Mouse (Mus musculus): ENCODE measurements around the gene Ribc2. TPM values are rescaled to one million over a fixed set of nuclear protein-coding genes. Genes with fewer than 3 reads are reported as not detected.
A peak's percentile ranks its signal among the peaks of the same experiment; 100 is the strongest.

Gene Ribc2
- polyA plus RNA-seq, 1 experiment from 2014 or later: not detected

DNA sequence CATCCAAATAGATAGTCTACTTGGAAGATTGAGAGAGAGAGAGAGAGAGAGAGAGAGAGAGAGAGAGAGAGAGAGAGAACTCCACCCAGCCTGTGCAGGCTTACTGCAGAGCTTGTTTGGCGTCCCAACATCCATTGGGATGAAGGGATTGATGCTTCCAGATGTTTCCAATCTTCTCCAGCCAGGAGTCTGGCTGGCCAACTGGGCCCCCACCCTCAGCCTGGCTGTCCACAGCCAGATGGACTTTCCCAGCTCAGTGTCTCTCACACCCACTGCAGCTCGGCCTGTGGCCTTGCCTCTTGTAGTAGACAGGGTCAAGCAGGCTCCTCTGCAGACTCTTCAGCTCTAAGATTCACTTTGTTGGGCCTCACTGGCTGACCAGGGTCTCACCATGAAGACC lies 40.2 kb downstream of the Ribc2 start:
- H3K36me3 ChIP-seq (ENCODE audit: control insufficient read depth, insufficient read depth, low read length): no peaks in the 10 kb centered on the region
- no peaks in the 10 kb centered on the region for H3K27me3 ChIP-seq (ENCODE audit: control insufficient read depth, insufficient read depth, low read length)
- 40% methylated on average over 2 of the region's 2 CpGs for WGBS
- ATAC-seq (ENCODE audit: low FRiP score, low TSS enrichment) (peak; percentile 77), DNase-seq (ENCODE audit: low spot score) (no peak)
- peak overlapping the region; percentile 18 for H3K27ac ChIP-seq (replicated peaks)
- no peak overlapping the region for H3K4me3 ChIP-seq (ENCODE audit: low read depth, low read length)
- TF ChIP-seq CTCF (IDR thresholded peaks at IDR 0.05; ENCODE audit: low read depth) (no peak), EP300 (optimal IDR thresholded peaks at IDR 0.05) (no peak)
- H3K4me1 ChIP-seq (replicated peaks; ENCODE audit: control insufficient read depth, insufficient read depth): no peaks in the 10 kb centered on the region
- no peaks in the 10 kb centered on the region for H3K9me3 ChIP-seq (ENCODE audit: control insufficient read depth, low read length)
- H3K9ac ChIP-seq (ENCODE audit: low read length): no peak overlapping the region
- no peak overlapping the region for H3K4me2 ChIP-seq (replicated peaks; ENCODE audit: low read depth)

DNA sequence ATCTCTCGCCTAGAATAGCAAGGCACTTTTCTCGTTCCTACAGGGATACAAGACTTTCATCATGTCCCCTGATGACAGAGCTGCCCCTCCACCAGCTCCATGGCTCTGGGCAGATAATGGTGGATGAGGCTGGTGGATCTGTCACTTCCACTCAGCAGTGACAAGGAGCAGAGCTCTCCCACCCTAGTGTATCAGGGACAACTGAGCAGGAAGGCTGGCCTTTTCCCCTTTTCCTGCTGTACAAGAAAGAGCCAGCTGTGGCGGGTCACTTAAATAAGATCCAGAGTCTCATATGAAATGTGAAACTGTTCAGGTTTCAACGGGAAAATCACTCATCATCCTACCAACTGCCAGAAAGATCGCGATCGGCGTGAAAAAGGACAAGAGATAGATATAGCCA lies 41.5 kb downstream of the Ribc2 start:
- DNase-seq (ENCODE audit: low spot score): no peak
- Histone ChIP-seq H3K4me3 (ENCODE audit: low read depth, low read length) (no peak overlapping the region), H3K27ac (replicated peaks) (0 out of 2 replicates have a peak overlapping the region, but pooled peaks have one; percentile 35), H3K4me1 (replicated peaks; ENCODE audit: control insufficient read depth, insufficient read depth) (no peaks in the 10 kb centered on the region), H3K9ac (ENCODE audit: low read length) (no peak overlapping the region), H3K36me3 (ENCODE audit: control insufficient read depth, insufficient read depth, low read length) (no peaks in the 10 kb centered on the region), H3K27me3 (ENCODE audit: control insufficient read depth, insufficient read depth, low read length) (no peaks in the 10 kb centered on the region), H3K4me2 (replicated peaks; ENCODE audit: low read depth) (no peak overlapping the region), H3K9me3 (ENCODE audit: control insufficient read depth, low read length) (no peaks in the 10 kb centered on the region)
- no peak for TF ChIP-seq EP300 (optimal IDR thresholded peaks at IDR 0.05)
- no peak for TF ChIP-seq CTCF (IDR thresholded peaks at IDR 0.05; ENCODE audit: low read depth)
- WGBS: 64% methylated on average over 8 of the region's 8 CpGs
- ATAC-seq (ENCODE audit: low FRiP score, low TSS enrichment): no peak

DNA sequence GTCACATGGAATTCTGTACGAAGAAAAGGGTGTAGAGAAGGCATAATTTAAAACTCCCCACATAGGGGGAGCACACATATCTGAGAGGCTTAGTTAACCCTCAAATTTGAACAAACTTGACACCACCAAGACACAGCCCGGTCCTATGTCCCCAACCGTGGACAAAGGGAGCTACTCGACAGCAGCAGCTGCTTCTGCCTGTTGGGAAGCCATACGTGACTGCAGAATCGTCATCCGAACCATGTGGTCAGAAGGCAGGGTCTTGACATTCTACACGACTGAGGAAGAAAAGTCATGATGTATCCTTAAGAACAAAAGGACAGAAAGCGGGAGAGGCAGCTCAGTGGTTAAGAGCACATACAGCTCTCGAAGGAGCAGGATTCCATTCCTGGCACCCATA lies 42.2 kb downstream of the Ribc2 start:
- TF ChIP-seq CTCF (IDR thresholded peaks at IDR 0.05; ENCODE audit: low read depth): no peak
- TF ChIP-seq EP300 (optimal IDR thresholded peaks at IDR 0.05): no peak
- DNase-seq (ENCODE audit: low spot score): no peak
- H3K4me2 ChIP-seq (replicated peaks; ENCODE audit: low read depth): no peak overlapping the region
- no peaks in the 10 kb centered on the region for H3K36me3 ChIP-seq (ENCODE audit: control insufficient read depth, insufficient read depth, low read length)
- no peaks in the 10 kb centered on the region for H3K9me3 ChIP-seq (ENCODE audit: control insufficient read depth, low read length)
- 51% methylated on average over 10 of the region's 10 CpGs for whole genome bisulfite sequencing
- H3K4me1 ChIP-seq (replicated peaks; ENCODE audit: control insufficient read depth, insufficient read depth): no peaks in the 10 kb centered on the region
- H3K4me3 ChIP-seq (ENCODE audit: low read depth, low read length): no peak overlapping the region
- H3K9ac ChIP-seq (ENCODE audit: low read length): no peak overlapping the region
- no peak overlapping the region for H3K27ac ChIP-seq (replicated peaks)
- ATAC-seq (ENCODE audit: low FRiP score, low TSS enrichment): no peak
- H3K27me3 ChIP-seq (ENCODE audit: control insufficient read depth, insufficient read depth, low read length): no peaks in the 10 kb centered on the region

GRCm38 (mm10) chr15:85177576-85177975 lies 45.7 kb downstream of the Ribc2 start:
- ATAC-seq (ENCODE audit: low FRiP score, low TSS enrichment) (no peak), DNase-seq (ENCODE audit: low spot score) (peak; percentile 41)
- Histone ChIP-seq H3K9ac (ENCODE audit: low read length) (no peak overlapping the region), H3K27ac (replicated peaks) (no peak overlapping the region), H3K4me3 (ENCODE audit: low read depth, low read length) (no peak overlapping the region), H3K9me3 (ENCODE audit: control insufficient read depth, low read length) (no peaks in the 10 kb centered on the region), H3K27me3 (ENCODE audit: control insufficient read depth, insufficient read depth, low read length) (no peaks in the 10 kb centered on the region), H3K4me2 (replicated peaks; ENCODE audit: low read depth) (no peak overlapping the region), H3K4me1 (replicated peaks; ENCODE audit: control insufficient read depth, insufficient read depth) (no peaks in the 10 kb centered on the region), H3K36me3 (ENCODE audit: control insufficient read depth, insufficient read depth, low read length) (no peaks in the 10 kb centered on the region)
- WGBS: 57% methylated on average over 8 of the region's 8 CpGs
- no peak for TF ChIP-seq EP300 (optimal IDR thresholded peaks at IDR 0.05)
- TF ChIP-seq CTCF (IDR thresholded peaks at IDR 0.05; ENCODE audit: low read depth): no peak

GRCm38 (mm10) chr15:85178172-85178571 lies 46.3 kb downstream of the Ribc2 start:
- H3K27me3 ChIP-seq (ENCODE audit: control insufficient read depth, insufficient read depth, low read length): no peaks in the 10 kb centered on the region
- H3K9ac ChIP-seq (ENCODE audit: low read length): no peak overlapping the region
- no peaks in the 10 kb centered on the region for H3K36me3 ChIP-seq (ENCODE audit: control insufficient read depth, insufficient read depth, low read length)
- H3K4me2 ChIP-seq (replicated peaks; ENCODE audit: low read depth): no peak overlapping the region
- no peak for TF ChIP-seq CTCF (IDR thresholded peaks at IDR 0.05; ENCODE audit: low read depth)
- no peak for TF ChIP-seq EP300 (optimal IDR thresholded peaks at IDR 0.05)
- no peaks in the 10 kb centered on the region for H3K9me3 ChIP-seq (ENCODE audit: control insufficient read depth, low read length)
- no peaks in the 10 kb centered on the region for H3K4me1 ChIP-seq (replicated peaks; ENCODE audit: control insufficient read depth, insufficient read depth)
- 55% methylated on average over 6 of the region's 6 CpGs for WGBS
- H3K4me3 ChIP-seq (ENCODE audit: low read depth, low read length): no peak overlapping the region
- DNase-seq (ENCODE audit: low spot score) (no peak), ATAC-seq (ENCODE audit: low FRiP score, low TSS enrichment) (no peak)
- H3K27ac ChIP-seq (replicated peaks): no peak overlapping the region

GRCm38 (mm10) chr15:85179528-85180180 lies 47.8 kb downstream of the Ribc2 start:
- 43% methylated on average over 7 of the region's 7 CpGs for WGBS
- no peaks in the 10 kb centered on the region for H3K9me3 ChIP-seq (ENCODE audit: control insufficient read depth, low read length)
- H3K4me3 ChIP-seq (ENCODE audit: low read depth, low read length): no peak overlapping the region
- ATAC-seq (ENCODE audit: low FRiP score, low TSS enrichment) (no peak), DNase-seq (ENCODE audit: low spot score) (no peak)
- H3K27ac ChIP-seq (replicated peaks): peak overlapping the region; percentile 69
- H3K27me3 ChIP-seq (ENCODE audit: control insufficient read depth, insufficient read depth, low read length): no peaks in the 10 kb centered on the region
- TF ChIP-seq CTCF (IDR thresholded peaks at IDR 0.05; ENCODE audit: low read depth): no peak
- no peak for TF ChIP-seq EP300 (optimal IDR thresholded peaks at IDR 0.05)
- H3K9ac ChIP-seq (ENCODE audit: low read length): no peak overlapping the region
- no peaks in the 10 kb centered on the region for H3K36me3 ChIP-seq (ENCODE audit: control insufficient read depth, insufficient read depth, low read length)
- no peak overlapping the region for H3K4me2 ChIP-seq (replicated peaks; ENCODE audit: low read depth)
- H3K4me1 ChIP-seq (replicated peaks; ENCODE audit: control insufficient read depth, insufficient read depth): no peaks in the 10 kb centered on the region

All from stomach, postnatal 0 days (tissue).